Mouse (Mus musculus) layer of hippocampus, postnatal 25 days (tissue): ENCODE data around the gene Fam117b. TPM values are rescaled to one million over a fixed set of nuclear protein-coding genes. Genes with fewer than 3 reads are reported as not detected.

ENCODE experiments used
- DNase-seq, 2 experiments: peaks; one replicate each; pipeline ENCODE4 v3.0.0; 2022; ENCODE audit warnings: mixed read lengths in 2 of 2, low spot score in 1 of 2; ENCODE audit errors: extremely low spot score in 1 of 2
- total RNA-seq, 2 experiments: library from RNA; stranded (reverse); gene quantifications; 2 replicates each; pipeline ENCODE4 v1.2.3; 2021

The Fam117b gene
- 10 to 100 TPM; 50.5 to 53.0 TPM for total RNA-seq

GRCm38 (mm10) chr1:59912413-59913157, at the start of gene Fam117b:
Fam117b (plus strand) TSS chr1:59913006.
- peak; percentile 93 to 95 for DNase-seq

GRCm38 (mm10) chr1:59868041-59868440, 44.8 kb upstream of the Fam117b start:
- no peak for DNase-seq

- DNase-seq: no peak
Measured at GRCm38 (mm10) chr1:59874023-59874422, 38.8 kb upstream of the Fam117b start.

GRCm38 (mm10) chr1:59878098-59878497, 34.7 kb upstream of the Fam117b start:
- DNase-seq: no peak

- peak; percentile 62 to 93 for DNase-seq
Measured at GRCm38 (mm10) chr1:59883349-59884134, 29.3 kb upstream of the Fam117b start.

- DNase-seq: no peak
Measured at GRCm38 (mm10) chr1:59886899-59887298, 25.9 kb upstream of the Fam117b start.

- DNase-seq: no peak
Measured at GRCm38 (mm10) chr1:59888018-59888417, 24.8 kb upstream of the Fam117b start.

GRCm38 (mm10) chr1:59891185-59891584, 21.6 kb upstream of the Fam117b start:
- no peak for DNase-seq

GRCm38 (mm10) chr1:59892777-59893176, 20.0 kb upstream of the Fam117b start:
- DNase-seq: no peak

GRCm38 (mm10) chr1:59894025-59894424, 18.8 kb upstream of the Fam117b start:
- no peak for DNase-seq

- peak in 1 of 2 experiments; percentile 25 for DNase-seq
Measured at GRCm38 (mm10) chr1:59895456-59895855, 17.4 kb upstream of the Fam117b start.

GRCm38 (mm10) chr1:59897147-59897798, 15.5 kb upstream of the Fam117b start:
- DNase-seq: no peak

GRCm38 (mm10) chr1:59899679-59900078, 13.1 kb upstream of the Fam117b start:
- DNase-seq: no peak

GRCm38 (mm10) chr1:59901082-59901876, 11.5 kb upstream of the Fam117b start:
- DNase-seq: no peak

- no peak for DNase-seq
Measured at GRCm38 (mm10) chr1:59902634-59903033, 10.2 kb upstream of the Fam117b start.

- no peak for DNase-seq
Measured at GRCm38 (mm10) chr1:59904630-59905295, 8.0 kb upstream of the Fam117b start.

GRCm38 (mm10) chr1:59905916-59906315, 6.9 kb upstream of the Fam117b start:
- no peak for DNase-seq

GRCm38 (mm10) chr1:59906819-59907521, 5.8 kb upstream of the Fam117b start:
- DNase-seq: no peak

- DNase-seq: no peak
Measured at GRCm38 (mm10) chr1:59907700-59908099, 5.1 kb upstream of the Fam117b start.
